Mouse (Mus musculus) regulatory T cell (primary cell): ENCODE measurements around the gene Cfap73.

Experiments
- in situ Hi-C: fragments of 300-600 bp; cut with MboI, MseI; formaldehyde crosslinking; loops from one replicate; pipeline ENCODE4 v1.15.1; 2025; ENCODE audit warnings: high pct_unique_total_duplicates

Gene Cfap73

DNA sequence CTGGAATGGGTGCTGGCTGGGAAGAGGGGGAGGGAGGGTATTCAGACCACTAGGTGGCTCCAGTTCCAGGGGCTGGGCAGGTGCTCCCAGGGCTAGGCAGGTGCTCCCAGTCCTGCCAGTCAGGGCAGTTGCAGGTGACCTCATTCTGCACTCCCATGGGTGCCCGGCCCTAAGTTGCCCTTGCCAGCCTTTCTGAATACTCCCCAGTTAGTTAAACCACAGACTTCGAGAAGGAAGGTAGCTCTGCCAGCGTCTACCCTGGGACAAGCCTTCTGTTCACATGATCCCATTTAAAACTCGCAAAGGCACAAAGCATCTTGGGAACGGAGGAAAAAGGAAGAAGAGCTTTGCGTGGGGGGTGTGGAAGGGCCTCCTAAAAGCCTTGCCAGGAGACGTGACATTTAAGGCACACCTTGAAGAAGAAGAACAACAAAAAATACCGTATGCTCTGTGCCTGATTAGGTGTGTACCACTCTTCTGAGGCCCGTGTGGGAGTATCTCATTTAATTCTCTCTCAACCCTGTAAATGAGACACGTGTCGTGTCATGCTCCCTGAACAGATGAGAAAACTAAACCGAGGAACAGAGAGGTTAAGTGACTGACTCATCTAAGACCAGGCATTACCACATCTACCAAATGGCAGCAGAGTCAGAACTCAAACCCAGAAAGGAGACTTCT, 13.9 kb upstream of the Cfap73 start:
- in situ Hi-C loops = no loop called here

DNA sequence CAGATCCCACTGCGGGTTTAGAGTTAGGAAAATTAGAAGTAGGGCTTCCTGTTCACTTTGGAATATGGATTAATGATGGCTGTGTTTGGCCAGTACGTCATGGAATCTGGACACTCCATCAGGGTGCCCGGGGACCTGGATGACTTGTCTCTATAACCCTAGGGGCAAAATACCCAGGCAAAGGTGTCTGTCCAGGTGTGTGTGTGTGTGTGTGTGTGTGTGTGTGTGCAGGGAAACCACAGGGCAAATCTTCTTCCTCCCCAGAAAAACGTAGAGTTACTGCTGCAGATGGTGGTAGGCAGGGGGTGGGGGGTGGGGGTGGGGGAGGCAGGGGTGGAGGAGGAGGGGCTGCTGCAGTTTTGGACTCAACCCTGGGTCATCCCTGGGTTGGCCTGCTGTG, 13.3 kb upstream of the Cfap73 start:
- in situ Hi-C loops = no loop called here

DNA sequence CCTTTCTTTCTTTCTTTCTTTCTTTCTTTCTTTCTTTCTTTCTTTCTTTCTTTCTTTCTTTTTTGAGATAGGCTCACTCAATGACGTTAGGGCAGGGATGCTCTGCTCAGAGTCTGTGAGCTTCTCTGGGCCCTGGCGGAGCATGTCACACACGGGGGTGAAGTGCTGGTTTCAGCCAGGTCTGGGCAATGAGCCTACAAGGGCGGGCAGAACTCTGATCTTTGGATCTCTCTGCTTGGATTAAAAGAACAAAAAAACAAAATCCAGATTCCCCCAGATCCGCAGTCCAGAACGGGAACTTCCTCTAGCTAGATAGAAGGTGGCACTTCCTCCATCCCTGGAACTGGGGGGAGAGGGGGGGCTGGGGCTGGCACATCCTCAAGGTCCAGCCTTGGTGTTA, 11.8 kb upstream of the Cfap73 start:
- in situ Hi-C loops = no loop called here

DNA sequence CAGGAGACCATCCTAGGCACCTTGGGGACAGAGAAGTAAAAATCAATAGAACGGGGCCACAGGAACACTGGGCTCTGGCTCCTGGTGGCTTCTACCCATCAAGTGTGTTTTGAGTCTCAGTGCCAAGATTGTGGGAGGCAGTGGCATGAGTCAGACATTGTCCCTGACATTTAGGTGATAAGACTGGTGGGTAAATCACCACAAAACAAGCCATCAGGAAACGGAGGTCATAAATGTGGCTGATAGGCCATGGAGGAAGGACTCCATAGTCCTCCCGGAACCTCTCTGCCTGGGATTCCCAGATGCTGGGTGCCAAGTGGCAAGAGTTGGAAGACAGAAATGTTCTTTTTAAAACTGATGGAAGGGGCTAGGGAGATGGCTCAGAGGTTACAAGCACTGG, 10.2 kb upstream of the Cfap73 start:
- in situ Hi-C loops = no loop called here

DNA sequence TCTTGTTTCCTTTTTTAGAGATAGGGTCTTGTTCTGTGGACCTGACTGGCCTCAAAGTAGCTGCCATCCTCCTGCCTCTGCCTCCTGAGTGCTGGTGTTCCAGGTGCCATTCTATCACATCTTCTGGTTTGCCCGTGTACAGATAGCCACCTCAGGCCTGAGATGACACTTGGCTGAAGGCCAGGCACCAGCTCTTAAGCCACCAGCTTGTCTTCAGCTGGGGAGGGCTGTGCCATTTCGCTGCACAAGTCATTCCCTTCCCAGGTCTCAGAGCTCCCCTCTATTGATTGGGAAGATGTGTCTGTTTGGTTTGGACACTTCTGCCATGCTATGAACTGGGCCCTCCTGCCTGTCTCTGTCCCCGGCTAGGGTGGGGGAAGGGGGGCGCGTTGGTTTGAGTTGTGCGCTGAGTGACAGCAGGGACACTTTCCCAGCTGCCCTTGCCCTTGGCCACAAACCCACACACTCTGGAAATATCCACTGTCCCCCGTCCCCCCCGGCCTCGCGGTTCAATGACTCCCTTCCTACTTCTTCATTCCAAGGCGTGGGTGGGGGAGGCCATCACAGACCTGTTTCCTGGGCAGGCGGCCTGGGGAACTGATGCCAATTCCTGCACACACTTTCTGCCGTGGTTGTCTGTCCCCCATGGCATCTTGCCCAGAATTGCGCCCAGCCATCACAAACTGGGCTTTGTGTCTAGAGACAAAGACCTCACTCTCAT, 9.5 kb upstream of the Cfap73 start:
- in situ Hi-C loops = no loop called here

DNA sequence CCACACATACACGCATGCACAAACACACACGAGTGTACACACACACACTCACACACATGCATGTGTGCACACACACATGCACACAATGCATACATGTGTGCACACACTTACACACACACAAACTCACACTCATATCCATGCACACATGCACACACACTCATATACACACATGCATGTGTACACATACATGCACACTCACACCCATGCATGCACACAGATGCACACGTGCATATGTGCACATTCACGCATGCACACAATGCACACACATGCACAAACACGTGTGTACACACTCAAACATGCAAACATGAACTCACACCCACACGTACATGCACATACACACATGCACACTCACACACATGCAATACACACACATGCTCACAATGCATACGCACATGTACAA, 6.1 kb upstream of the Cfap73 start:
- in situ Hi-C loops = no loop called here

DNA sequence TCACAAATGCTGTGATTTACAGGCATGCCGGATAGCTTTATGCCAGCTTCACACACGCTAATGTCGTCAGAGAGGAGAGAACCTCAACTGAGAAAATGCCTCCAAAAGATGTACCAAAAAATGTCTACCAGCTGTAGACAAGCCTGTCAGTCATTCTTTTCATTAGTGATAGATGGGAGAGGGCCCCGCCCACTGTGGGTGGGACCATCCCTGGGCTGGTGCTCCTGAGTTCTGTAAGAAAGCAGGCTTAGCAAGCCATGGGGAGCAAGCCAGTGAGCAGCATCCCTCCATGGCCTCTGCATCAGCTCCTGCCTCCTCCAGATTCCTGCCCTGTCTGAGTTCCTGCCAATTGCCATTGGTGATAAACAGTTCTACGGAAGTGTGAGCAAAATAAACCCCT, 1.6 kb upstream of the Cfap73 start:
- in situ Hi-C loops = no loop called here

DNA sequence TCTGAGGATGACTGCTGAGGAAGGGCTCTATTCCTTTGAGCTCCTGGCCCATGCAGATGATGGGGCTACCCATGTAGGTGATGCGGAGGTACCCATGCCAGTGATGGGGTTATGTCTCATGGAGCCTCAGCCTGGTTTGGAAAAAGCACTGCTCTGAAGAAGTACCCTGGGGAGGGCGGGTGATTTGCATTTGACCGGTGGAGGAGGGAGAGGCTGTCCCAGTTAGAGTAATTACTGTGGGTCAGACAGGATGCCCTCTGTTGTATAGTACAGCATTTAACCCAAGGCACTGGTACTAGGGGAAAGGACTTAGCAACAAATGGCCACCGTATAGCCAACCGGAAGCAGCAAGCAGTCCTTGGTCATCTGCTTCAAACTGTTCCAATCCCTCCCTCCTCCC, 825 bp upstream of the Cfap73 start:
- in situ Hi-C loops = no loop called here

DNA sequence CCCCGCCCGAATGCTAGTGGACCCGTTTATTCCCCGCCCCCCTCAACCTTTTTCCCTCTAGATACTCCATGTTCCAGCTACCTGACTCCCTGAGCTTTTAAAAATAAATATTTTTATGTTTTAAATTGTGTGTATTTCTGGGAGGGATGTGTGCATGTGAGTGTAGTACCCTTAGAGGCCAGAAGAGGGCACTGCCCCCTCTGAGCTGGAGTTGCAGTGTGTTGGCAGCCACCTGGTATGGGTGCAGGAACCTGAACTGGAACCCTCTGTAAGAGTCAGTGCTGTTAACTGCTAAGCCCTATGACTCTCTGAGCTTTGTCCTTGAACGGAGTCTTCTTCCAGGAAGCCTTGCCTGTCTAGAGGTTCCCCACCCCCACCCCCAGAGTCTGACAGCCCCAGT, 2.1 kb downstream of the Cfap73 start:
- in situ Hi-C loops = no loop called here

DNA sequence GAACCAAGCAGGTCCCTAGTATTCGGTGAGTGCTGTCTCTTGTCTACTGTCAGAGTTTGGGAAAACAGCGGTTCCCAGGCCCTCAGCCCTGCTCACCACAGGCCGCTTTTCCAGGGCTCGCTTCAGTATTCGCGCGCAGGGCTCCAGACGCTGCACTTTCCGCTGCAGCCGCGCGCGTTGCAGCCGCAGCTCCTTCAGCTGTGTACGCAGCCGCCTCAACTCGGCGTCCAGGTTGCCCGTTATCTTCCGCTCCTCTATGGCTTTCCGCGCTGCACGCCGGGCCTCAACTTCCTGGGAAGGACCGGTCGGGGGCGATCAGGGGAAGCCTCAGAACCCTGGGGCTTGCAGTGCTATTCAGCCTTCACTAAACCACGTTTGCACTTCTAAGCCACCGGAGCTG, 2.9 kb downstream of the Cfap73 start:
- in situ Hi-C loops = no loop called here

DNA sequence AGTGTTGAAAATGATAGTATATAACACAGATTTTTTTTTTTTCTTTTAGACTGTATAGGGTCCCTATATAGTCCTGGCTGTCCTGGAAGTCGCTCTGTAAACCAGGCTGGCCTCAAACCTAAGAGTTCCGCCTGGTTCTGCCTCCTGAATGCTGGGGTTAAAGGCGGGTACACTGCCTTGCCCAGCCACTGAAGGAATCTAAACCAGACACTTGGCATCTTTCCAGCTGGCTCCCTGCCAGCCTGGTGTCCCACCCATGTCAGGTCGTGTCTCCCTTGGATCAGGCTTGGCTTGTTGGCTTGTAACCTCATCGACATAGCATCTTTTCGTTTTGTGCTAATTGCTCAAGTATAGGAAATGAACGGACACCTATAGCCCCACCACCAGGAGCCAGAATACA, 5.4 kb downstream of the Cfap73 start:
- in situ Hi-C loops = no loop called here

DNA sequence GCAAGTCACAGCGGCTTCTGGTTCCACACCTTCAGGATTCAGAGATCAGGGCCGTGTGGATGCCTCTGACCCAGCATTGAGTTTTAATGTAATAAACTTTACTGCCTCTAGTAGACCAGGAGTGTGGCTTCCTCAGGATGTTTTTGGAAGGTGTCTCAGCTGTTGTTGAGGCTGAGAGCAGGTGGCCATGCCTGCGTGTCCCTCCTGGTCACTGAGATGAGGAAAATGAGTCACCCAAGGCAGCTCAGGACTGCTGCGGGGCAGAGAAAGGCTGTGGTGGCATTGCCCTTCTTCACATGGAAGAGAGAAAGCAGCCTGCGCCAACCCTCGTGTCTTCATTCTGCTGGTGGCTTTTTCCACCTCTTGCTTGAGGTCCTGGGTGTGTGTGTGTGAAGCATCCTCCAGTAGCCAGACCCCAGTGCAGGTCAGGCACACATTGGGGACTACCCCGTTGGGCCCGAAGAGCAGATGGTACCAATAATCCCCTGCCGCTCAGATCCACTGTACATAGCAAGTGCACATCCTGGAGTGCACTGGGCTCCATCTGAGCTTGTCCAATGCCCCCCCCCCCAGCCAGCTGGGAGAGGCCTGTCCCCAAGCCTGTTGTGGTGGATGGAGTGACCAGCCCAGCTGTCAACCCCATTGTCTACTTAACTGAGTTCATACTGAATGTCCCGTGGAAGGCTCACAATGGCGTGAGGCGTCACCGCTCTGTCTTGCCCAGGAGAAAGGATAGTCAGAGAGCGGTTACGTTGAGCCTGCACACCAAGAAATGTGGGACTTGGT, 6.3 kb downstream of the Cfap73 start:
- in situ Hi-C loops = no loop called here

DNA sequence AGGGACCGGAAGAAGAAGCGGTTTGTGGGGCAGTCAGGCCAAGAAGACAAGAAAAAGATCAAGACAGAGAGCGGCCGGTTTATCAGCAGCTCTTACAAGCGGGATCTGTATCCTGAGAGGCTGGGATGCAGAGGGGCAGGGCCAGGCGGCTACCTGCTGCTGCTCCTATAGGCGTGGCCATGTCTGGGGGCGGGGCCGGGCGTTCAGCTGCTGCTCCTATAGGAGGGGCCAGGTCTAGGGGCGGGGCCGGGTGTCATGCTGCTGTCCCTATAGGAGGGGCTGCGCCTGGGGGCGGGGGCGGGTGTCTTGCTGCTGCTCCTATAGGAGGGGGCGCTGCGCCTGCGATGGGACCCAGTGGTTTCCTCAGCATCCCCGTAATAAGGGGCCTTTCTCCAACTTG, 7.6 kb downstream of the Cfap73 start:
- in situ Hi-C loops = no loop called here

DNA sequence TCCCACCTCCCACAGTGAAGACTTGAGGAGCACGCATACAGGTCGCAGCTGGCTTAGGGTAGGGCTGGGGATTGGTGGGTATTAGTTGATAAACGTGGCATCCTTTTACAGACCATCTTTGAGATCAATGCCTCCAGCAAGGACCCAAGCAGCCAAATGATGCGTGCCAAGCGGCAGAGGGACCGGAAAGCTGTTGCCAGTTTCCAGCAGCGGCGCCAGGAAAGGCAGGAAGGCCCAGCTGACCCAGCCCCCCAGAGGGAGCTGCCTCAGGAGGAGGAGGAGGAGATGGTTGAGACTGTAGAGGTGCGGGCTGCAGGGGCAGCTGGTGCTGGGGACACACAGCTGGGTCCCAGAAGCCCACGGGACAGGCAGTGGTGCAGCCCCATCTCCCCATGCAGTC, 9.6 kb downstream of the Cfap73 start:
- in situ Hi-C loops = loop anchor here (5.0 kb wide), 2 partner anchors 38 to 88 kb away; partner anchors contain the start of gene Dtx1

DNA sequence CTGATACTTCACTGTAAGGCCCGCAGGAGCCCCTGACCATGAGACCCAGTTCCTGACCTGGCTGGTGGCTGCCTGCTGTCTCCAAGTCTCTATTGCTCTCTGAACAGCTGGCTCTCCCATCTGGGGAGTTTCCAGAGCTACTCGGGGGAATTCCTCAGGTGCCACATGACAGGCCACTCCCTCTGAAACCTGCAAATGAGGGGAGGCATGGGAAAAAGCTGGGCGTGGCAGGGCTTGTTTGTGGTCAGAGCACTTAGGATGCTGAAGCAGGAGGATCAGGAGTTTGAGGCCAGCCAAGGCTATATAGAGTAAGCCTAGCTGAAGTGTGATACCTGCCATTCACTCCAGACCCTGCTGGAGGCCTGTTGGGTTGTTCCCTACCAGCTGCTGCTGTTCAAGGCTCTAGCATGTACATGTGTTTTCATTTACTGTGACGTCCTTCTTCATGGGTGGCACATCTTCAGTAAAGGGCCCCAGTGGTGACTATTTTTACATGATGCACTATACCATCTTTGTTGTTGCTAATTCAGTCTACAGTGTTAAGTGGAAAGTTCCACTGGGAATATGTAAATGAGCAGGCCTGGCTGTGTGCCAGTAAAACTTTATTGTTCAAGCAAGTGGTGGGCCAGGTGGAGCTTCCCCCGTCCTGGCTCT, 11.7 kb downstream of the Cfap73 start:
- in situ Hi-C loops = loop anchor here (5.0 kb wide), 2 partner anchors 40 to 90 kb away; partner anchors contain the start of gene Dtx1

DNA sequence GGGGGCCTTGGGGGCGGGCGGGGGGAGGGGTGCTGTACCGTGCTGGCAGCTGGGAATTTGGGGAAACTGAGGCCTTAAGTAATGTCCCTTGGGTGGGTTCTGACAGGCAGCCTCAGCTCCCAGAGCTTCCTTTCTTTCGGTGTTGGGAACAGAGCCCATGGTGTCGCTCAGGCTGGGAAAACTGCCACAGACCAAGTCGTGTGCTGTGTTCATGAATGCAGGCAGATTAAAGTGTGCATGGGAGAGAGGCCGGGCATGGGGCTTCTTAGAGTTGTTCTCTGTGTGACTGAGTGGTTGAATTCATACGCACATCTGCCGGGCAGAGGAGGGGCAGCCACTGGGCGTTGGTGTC, 12.2 kb downstream of the Cfap73 start:
- in situ Hi-C loops = loop anchor here (5.0 kb wide), 2 partner anchors 40 to 90 kb away; partner anchors contain the start of gene Dtx1

DNA sequence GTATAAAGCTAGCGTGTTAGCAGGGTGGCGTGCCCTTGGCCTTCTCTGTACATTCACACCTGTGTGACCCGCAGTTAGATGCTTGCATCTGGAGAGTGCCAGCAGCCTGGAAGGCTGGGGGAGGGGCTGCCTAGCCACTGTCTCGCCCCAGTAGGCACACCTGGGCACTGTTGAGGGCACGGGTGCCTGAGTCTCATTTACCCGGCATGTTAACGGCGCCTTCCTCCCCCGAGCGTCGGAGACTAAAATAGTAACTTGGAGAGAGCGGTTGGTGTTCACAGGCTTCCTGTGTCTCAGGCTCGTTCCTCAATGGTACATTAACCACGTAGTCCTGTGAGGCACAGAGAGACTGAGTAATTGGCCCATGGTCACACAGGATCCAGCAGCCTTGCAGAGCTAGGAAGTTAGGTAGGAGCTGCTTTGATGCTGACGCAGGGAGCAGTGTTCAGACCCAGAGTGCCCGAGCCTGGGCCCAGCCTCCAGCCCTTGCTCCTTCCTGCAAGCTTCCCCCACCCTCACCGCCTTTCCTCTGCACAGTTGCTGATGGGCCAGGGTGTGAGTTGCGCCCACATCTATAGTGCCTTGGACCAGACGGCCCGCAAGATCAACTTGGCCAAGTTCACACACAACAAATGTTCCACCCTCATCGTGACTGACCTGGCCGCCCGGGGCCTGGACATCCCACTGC, 12.8 kb downstream of the Cfap73 start:
- in situ Hi-C loops = loop anchor here (5.0 kb wide), 2 partner anchors 41 to 91 kb away; partner anchors contain the start of gene Dtx1

DNA sequence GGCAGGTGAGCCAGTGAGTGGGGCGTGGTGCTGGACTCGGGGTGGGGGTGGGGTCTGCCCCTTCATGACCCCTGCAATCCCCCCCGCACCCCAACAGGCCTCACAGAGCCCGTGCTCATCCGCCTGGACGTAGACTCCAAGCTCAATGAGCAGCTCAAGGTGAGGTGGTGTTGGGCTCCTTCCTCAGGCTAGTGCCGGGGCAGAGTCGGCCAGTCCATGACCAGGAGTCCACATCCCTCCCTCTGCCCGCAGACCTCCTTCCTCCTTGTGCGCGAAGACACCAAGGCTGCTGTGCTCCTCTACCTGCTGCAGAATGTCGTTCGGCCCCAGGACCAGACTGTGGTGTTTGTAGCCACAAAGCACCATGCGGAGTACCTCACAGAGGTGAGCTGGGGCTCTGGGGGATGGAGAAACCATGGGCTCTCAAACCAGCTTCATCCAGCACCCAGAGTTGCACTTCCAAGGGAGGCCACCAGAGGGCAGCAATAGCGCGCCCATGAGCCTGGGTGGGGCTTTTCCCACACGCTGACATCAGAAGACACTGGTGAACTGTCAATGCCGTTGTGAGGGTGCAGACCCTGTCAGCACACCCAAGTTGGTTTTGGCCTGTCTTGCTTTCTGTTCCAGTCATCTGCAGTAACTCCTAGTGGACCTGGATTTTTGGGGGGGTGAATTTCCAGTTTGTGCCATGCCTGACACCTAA, 13.5 kb downstream of the Cfap73 start:
- in situ Hi-C loops = loop anchor here (5.0 kb wide), 2 partner anchors 42 to 92 kb away; partner anchors contain the start of gene Dtx1

DNA sequence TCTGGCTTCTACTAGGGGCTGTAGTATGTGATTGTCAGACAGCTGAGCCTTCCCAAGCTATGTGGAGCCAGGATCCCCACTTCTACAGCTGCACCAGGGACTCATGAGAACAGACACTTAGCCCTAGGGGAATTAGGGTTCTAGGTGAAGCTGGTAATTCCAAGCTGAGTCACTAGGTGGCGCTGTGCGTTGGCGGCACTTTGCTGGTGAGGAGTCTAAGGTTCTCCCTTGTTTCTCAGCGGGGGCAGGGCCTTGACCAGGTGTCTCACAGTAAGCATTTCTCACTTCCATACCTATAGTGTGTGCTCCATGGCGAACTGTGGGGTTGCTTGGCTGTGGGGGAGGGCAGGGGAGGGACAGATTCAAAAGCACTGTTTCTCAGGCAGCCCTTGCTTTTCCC, 14.8 kb downstream of the Cfap73 start:
- in situ Hi-C loops = no loop called here

DNA sequence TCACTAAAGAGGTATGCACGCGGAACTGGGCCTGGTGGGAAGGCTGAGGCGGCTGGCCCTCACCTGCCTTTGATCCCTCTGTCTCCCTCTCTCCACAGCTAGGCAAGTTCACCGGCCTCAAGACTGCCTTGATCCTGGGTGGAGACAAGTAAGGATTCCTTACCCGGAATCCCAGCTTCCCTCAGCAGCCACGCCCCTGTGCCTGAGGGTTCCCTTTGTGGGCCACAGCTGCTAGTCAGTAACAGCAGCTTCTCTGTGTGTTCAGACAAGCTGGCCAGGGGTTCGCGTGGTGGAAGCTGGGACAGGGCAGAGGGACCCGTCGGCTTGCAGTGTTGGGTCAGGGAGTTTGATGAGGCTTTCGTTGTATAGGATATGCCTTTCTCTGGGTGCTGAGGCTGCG, 15.3 kb downstream of the Cfap73 start:
- in situ Hi-C loops = no loop called here

DNA sequence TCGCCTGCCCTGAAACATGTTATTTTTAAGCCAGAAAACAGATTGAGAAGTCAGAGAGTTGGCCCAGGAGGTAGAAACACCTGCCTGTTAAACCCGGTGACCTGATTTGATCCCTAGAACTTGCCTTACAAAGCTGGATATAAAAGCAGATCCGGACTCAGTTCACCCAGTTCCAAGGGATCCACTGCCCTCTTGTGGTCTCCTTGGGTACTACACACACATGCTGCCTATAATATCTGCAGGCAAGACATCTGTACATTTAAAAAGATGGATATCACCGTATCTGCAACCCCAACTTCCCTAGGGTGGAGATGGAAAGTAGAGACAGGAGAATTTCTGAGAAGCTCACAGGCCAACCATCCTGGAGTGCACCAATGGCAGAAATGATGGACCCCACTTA, 18.1 kb downstream of the Cfap73 start:
- in situ Hi-C loops = no loop called here
